23 mouse cellular contexts compared by ENCODE assay signal in the genomic region with DNA sequence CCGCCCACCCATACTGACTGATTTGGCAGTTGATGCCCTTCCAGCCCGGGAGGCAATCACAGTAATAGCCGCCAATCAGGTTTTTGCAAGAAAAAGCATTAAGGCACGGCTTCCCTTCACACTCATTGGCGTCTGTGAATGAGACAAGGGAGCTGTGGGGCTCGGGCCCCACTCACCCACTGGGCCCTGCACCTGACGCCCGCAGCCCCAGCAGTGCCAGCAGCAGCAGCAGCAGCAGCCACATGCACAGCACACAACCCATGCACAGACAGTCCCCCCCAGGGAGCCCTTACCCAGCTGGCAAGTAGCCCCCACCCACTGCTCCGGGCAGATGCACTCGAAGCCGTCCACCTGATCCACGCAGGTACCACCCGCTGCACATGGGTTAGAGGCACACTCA. TPM values are rescaled to one million over a fixed set of nuclear protein-coding genes. Genes with fewer than 3 reads are reported as not detected.
A peak's percentile ranks its signal among the peaks of the same experiment; 100 is the strongest.
DNase-seq lines count a peak whose midpoint lies in the region; ATAC-seq lines count a peak whose summit lies in the region.
"Had no signal": no experiment of that assay in that cellular context is flagged by ENCODE, and none has a peak within 500 bp of the region (broad histone marks: within the 10 kb centered on the region; RNA-seq: fewer than 3 reads in every experiment).

No protein-coding gene starts in this region.

- no peak overlapping the region for H3K9ac ChIP-seq in forebrain, embryonic 16.5 days (replicated peaks; ENCODE audit: low read depth, low read length)
- no peak overlapping the region for H3K9ac ChIP-seq in forebrain, embryonic 11.5 days (ENCODE audit: low read length)
- no peak overlapping the region for H3K9ac ChIP-seq in hindbrain, embryonic 13.5 days
- no peak overlapping the region for H3K9ac ChIP-seq in hindbrain, embryonic 16.5 days (ENCODE audit: low read depth, low read length)
- H3K9ac ChIP-seq in neural tube, embryonic 12.5 days: no peak overlapping the region
- H3K9ac ChIP-seq: embryonic facial prominence, embryonic 15.5 days; heart, embryonic 15.5 days had no signal

- DNase-seq in cerebellum, postnatal 10 days: peak; percentile 42 to 44
- no peak for DNase-seq in cerebellum, postnatal 14 days
- no peak for DNase-seq in forebrain, embryonic 11.5 days (ENCODE audit: low spot score)
- DNase-seq in neural tube, embryonic 10.5 days (ENCODE audit: extremely low spot score, low spot score): no peak
- DNase-seq: adrenal gland, adult 8-10 months; B cell, adult 2 months; cerebellum, adult 11-12 months; cerebellum, adult 9-10 months; gastrocnemius, postnatal 36 days; heart, adult 18-20 months; heart, postnatal 14 days; kidney, adult 11 months; kidney, adult 9 months had no signal

- H3K36me3 ChIP-seq in forebrain, embryonic 16.5 days (ENCODE audit: control insufficient read depth, insufficient read depth): peaks cover 9% of the 10 kb centered on the region
- H3K36me3 ChIP-seq in forebrain, embryonic 11.5 days (ENCODE audit: control insufficient read depth, insufficient read depth, low read length): no peaks in the 10 kb centered on the region
- H3K36me3 ChIP-seq in hindbrain, embryonic 13.5 days: peaks cover 88% of the 10 kb centered on the region
- peaks cover 45% of the 10 kb centered on the region for H3K36me3 ChIP-seq in hindbrain, embryonic 16.5 days (ENCODE audit: control insufficient read depth, insufficient read depth, low read length)
- H3K36me3 ChIP-seq in neural tube, embryonic 12.5 days: peaks cover 48% of the 10 kb centered on the region
- H3K36me3 ChIP-seq: G1E had no signal

- H3K4me3 ChIP-seq in forebrain, embryonic 16.5 days (replicated peaks; ENCODE audit: low read length): no peak overlapping the region
- H3K4me3 ChIP-seq in forebrain, embryonic 11.5 days (ENCODE audit: low read depth, low read length): no peak overlapping the region
- no peak overlapping the region for H3K4me3 ChIP-seq in hindbrain, embryonic 13.5 days
- no peak overlapping the region for H3K4me3 ChIP-seq in hindbrain, embryonic 16.5 days (ENCODE audit: low read length)
- no peak overlapping the region for H3K4me3 ChIP-seq in neural tube, embryonic 12.5 days
- H3K4me3 ChIP-seq: embryonic facial prominence, embryonic 15.5 days; erythroblast, embryonic 14.5 days; heart, embryonic 10.5 days; heart, embryonic 15.5 days had no signal

- H3K4me2 ChIP-seq in forebrain, embryonic 16.5 days (ENCODE audit: low read length): no peak overlapping the region
- no peak overlapping the region for H3K4me2 ChIP-seq in forebrain, embryonic 11.5 days (ENCODE audit: low read depth, low read length, severe bottlenecking)
- no peak overlapping the region for H3K4me2 ChIP-seq in hindbrain, embryonic 13.5 days
- H3K4me2 ChIP-seq in hindbrain, embryonic 16.5 days (ENCODE audit: low read length): no peak overlapping the region
- no peak overlapping the region for H3K4me2 ChIP-seq in neural tube, embryonic 12.5 days (replicated peaks)
- H3K4me2 ChIP-seq: embryonic facial prominence, embryonic 15.5 days; heart, embryonic 15.5 days had no signal

- H3K9me3 ChIP-seq in forebrain, embryonic 16.5 days (ENCODE audit: control insufficient read depth, low read length): no peaks in the 10 kb centered on the region
- no peaks in the 10 kb centered on the region for H3K9me3 ChIP-seq in forebrain, embryonic 11.5 days (ENCODE audit: control insufficient read depth, low read length)
- no peaks in the 10 kb centered on the region for H3K9me3 ChIP-seq in hindbrain, embryonic 13.5 days
- H3K9me3 ChIP-seq in hindbrain, embryonic 16.5 days (ENCODE audit: control insufficient read depth, low read length): no peaks in the 10 kb centered on the region
- no peaks in the 10 kb centered on the region for H3K9me3 ChIP-seq in neural tube, embryonic 12.5 days
- H3K9me3 ChIP-seq: embryonic facial prominence, embryonic 15.5 days; G1E; heart, embryonic 15.5 days had no signal

- H3K4me1 ChIP-seq in forebrain, embryonic 16.5 days (replicated peaks; ENCODE audit: control insufficient read depth, insufficient read depth, low read length): no peaks in the 10 kb centered on the region
- H3K4me1 ChIP-seq in forebrain, embryonic 11.5 days (replicated peaks; ENCODE audit: control insufficient read depth, insufficient read depth, low read length): no peaks in the 10 kb centered on the region
- peaks cover 38% of the 10 kb centered on the region for H3K4me1 ChIP-seq in hindbrain, embryonic 13.5 days (replicated peaks)
- H3K4me1 ChIP-seq in hindbrain, embryonic 16.5 days (ENCODE audit: control insufficient read depth, insufficient read depth, low read depth, low read length): no peaks in the 10 kb centered on the region
- peaks cover 6% of the 10 kb centered on the region; the same call in 1 of the 2 replicates for H3K4me1 ChIP-seq in neural tube, embryonic 12.5 days
- H3K4me1 ChIP-seq: embryonic facial prominence, embryonic 15.5 days had no signal

- H3K27me3 ChIP-seq in forebrain, embryonic 16.5 days (replicated peaks; ENCODE audit: control insufficient read depth, insufficient read depth, low read length): no peaks in the 10 kb centered on the region
- no peaks in the 10 kb centered on the region for H3K27me3 ChIP-seq in forebrain, embryonic 11.5 days (ENCODE audit: control insufficient read depth, insufficient read depth, low read length)
- H3K27me3 ChIP-seq in hindbrain, embryonic 13.5 days: no peaks in the 10 kb centered on the region
- no peaks in the 10 kb centered on the region for H3K27me3 ChIP-seq in hindbrain, embryonic 16.5 days (replicated peaks; ENCODE audit: control insufficient read depth, insufficient read depth, low read length)
- H3K27me3 ChIP-seq in neural tube, embryonic 12.5 days (replicated peaks): no peaks in the 10 kb centered on the region
- H3K27me3 ChIP-seq: embryonic facial prominence, embryonic 15.5 days had no signal

- no peak overlapping the region for H3K27ac ChIP-seq in forebrain, embryonic 16.5 days (ENCODE audit: low read length)
- no peak overlapping the region for H3K27ac ChIP-seq in forebrain, embryonic 11.5 days (ENCODE audit: low read depth, low read length)
- H3K27ac ChIP-seq in hindbrain, embryonic 13.5 days: peak overlapping the region; percentile 30; the same call in 1 of the 2 replicates
- no peak overlapping the region for H3K27ac ChIP-seq in hindbrain, embryonic 16.5 days (ENCODE audit: low read depth, low read length)
- no peak overlapping the region for H3K27ac ChIP-seq in neural tube, embryonic 12.5 days
- H3K27ac ChIP-seq: embryonic facial prominence, embryonic 15.5 days; heart, embryonic 15.5 days had no signal

- 0 out of 2 replicates have a peak, but pooled peaks have one; percentile 13 for ATAC-seq in forebrain, embryonic 16.5 days
- ATAC-seq in forebrain, embryonic 11.5 days (replicated peaks; ENCODE audit: low FRiP score): no peak
- peak; percentile 14; the same call in 1 of the 2 replicates for ATAC-seq in hindbrain, embryonic 13.5 days (ENCODE audit: low FRiP score)
- no peak for ATAC-seq in hindbrain, embryonic 16.5 days
- 0 out of 2 replicates have a peak, but pooled peaks have one; percentile 27 for ATAC-seq in neural tube, embryonic 12.5 days (ENCODE audit: low FRiP score, low read depth)
- ATAC-seq: CD4-positive, CD25-positive, alpha-beta regulatory T cell, adult 4 months had no signal

- WGBS in forebrain, embryonic 16.5 days: 55% methylated on average over 13 of the region's 13 CpGs
- 80% methylated on average over 13 of the region's 13 CpGs for WGBS in forebrain, embryonic 11.5 days
- 55% methylated on average over 13 of the region's 13 CpGs for WGBS in hindbrain, embryonic 13.5 days
- 52% methylated on average over 13 of the region's 13 CpGs for WGBS in hindbrain, embryonic 16.5 days
- 62% methylated on average over 13 of the region's 13 CpGs for WGBS in neural tube, embryonic 12.5 days

RNA-seq across cellular contexts. Expression of a gene that starts 14.0 kb away (rescaled TPM):
- 7.9 and 10.7 TPM in 2 replicates for polyA plus RNA-seq in forebrain, embryonic 16.5 days (2015; fragmentation: Nextera tagmentation; extraction: Ambion mirVana)
- polyA plus RNA-seq in forebrain, embryonic 11.5 days (2014; fragmentation: Nextera tagmentation; extraction: Ambion mirVana): 3.2 and 4.3 TPM in 2 replicates
- polyA plus RNA-seq in hindbrain, embryonic 13.5 days (2015; fragmentation: Nextera tagmentation; extraction: Ambion mirVana): 8.4 and 10.7 TPM in 2 replicates
- 10.7 and 11.1 TPM in 2 replicates for polyA plus RNA-seq in hindbrain, embryonic 16.5 days (2015; fragmentation: Nextera tagmentation; extraction: Ambion mirVana)
- 9.7 and 10.5 TPM in 2 replicates for polyA plus RNA-seq in neural tube, embryonic 12.5 days (2016; fragmentation: Nextera tagmentation; extraction: Ambion mirVana)
- polyA plus RNA-seq: erythroblast, embryonic 14.5 days had no signal

RNA-seq across cellular contexts. Expression of a gene that starts 26.3 kb away (rescaled TPM):
- polyA plus RNA-seq in forebrain, embryonic 16.5 days (2015; fragmentation: Nextera tagmentation; extraction: Ambion mirVana): 53.4 and 57.0 TPM in 2 replicates
- 57.6 and 59.2 TPM in 2 replicates for polyA plus RNA-seq in forebrain, embryonic 11.5 days (2014; fragmentation: Nextera tagmentation; extraction: Ambion mirVana)
- 59.2 and 59.8 TPM in 2 replicates for polyA plus RNA-seq in hindbrain, embryonic 13.5 days (2015; fragmentation: Nextera tagmentation; extraction: Ambion mirVana)
- 54.2 and 57.3 TPM in 2 replicates for polyA plus RNA-seq in hindbrain, embryonic 16.5 days (2015; fragmentation: Nextera tagmentation; extraction: Ambion mirVana)
- polyA plus RNA-seq in neural tube, embryonic 12.5 days (2016; fragmentation: Nextera tagmentation; extraction: Ambion mirVana): 56.2 and 57.5 TPM in 2 replicates

RNA-seq across cellular contexts. Expression of a gene that starts 47.6 kb away (rescaled TPM):
- not detected in 2 replicates for polyA plus RNA-seq in forebrain, embryonic 16.5 days (2015; fragmentation: Nextera tagmentation; extraction: Ambion mirVana)
- polyA plus RNA-seq in forebrain, embryonic 11.5 days (2014; fragmentation: Nextera tagmentation; extraction: Ambion mirVana): not detected in 2 replicates
- not detected in 2 replicates for polyA plus RNA-seq in hindbrain, embryonic 13.5 days (2015; fragmentation: Nextera tagmentation; extraction: Ambion mirVana)
- 0.08 TPM in 1 of 2 replicates, not detected in the other for polyA plus RNA-seq in hindbrain, embryonic 16.5 days (2015; fragmentation: Nextera tagmentation; extraction: Ambion mirVana)
- not detected in 2 replicates for polyA plus RNA-seq in neural tube, embryonic 12.5 days (2016; fragmentation: Nextera tagmentation; extraction: Ambion mirVana)

Comparison
In these comparisons a context has a peak if more than half of its experiments do, and no peak if none do; other contexts are left out.
1. DNase-seq: peak in cerebellum, postnatal 10 days (2 of 2); none in cerebellum, postnatal 14 days (0 of 2), forebrain, embryonic 11.5 days (single experiment) and neural tube, embryonic 10.5 days (single experiment).
2. ATAC-seq: peak in forebrain, embryonic 16.5 days (single experiment), hindbrain, embryonic 13.5 days (single experiment) and neural tube, embryonic 12.5 days (single experiment); none in forebrain, embryonic 11.5 days (single experiment) and hindbrain, embryonic 16.5 days (single experiment).